Mouse (Mus musculus): ENCODE data around the gene 2900026A02Rik. TPM values are rescaled to one million over a fixed set of nuclear protein-coding genes. Genes with fewer than 3 reads are reported as not detected.

2900026A02Rik gene
- polyA plus RNA-seq, 1 experiment from 2014 or later, result 4.5 TPM

DNA sequence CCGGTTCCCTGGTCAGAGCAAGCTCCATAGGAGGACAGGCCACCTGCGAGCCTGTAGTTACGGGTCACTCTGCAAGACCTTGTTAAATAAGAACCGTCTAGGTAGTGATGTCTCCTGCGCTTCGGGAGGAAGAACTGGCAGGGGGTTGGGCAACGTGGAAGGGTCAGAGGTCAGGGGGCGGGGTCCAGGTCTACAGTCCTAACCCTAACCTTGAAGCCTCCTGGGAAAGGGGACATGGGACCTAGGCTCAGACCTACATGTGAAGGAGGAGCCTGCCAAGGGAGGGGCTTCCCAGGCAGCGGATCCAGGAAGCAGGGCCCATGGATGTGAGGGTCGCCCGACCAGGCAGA is 11.7 kb downstream of the 2900026A02Rik start:
- H3K27me3 ChIP-seq, result no peaks in the 10 kb centered on the region
- H3K4me3 ChIP-seq (replicated peaks), result no peak overlapping the region
- H3K4me1 ChIP-seq, result peaks cover 20% of the 10 kb centered on the region
- ATAC-seq (ENCODE audit: low FRiP score), result no peak
- no peaks in the 10 kb centered on the region for H3K36me3 ChIP-seq (replicated peaks)
- H3K4me2 ChIP-seq, result 0 out of 2 replicates have a peak overlapping the region, but pooled peaks have one; percentile 8
- H3K9ac ChIP-seq, result no peak overlapping the region; the same call in 1 of the 2 replicates
- H3K9me3 ChIP-seq, result no peaks in the 10 kb centered on the region
- peak overlapping the region; percentile 66 for H3K27ac ChIP-seq
- 64% methylated on average over 11 of the region's 11 CpGs for whole genome bisulfite sequencing

DNA sequence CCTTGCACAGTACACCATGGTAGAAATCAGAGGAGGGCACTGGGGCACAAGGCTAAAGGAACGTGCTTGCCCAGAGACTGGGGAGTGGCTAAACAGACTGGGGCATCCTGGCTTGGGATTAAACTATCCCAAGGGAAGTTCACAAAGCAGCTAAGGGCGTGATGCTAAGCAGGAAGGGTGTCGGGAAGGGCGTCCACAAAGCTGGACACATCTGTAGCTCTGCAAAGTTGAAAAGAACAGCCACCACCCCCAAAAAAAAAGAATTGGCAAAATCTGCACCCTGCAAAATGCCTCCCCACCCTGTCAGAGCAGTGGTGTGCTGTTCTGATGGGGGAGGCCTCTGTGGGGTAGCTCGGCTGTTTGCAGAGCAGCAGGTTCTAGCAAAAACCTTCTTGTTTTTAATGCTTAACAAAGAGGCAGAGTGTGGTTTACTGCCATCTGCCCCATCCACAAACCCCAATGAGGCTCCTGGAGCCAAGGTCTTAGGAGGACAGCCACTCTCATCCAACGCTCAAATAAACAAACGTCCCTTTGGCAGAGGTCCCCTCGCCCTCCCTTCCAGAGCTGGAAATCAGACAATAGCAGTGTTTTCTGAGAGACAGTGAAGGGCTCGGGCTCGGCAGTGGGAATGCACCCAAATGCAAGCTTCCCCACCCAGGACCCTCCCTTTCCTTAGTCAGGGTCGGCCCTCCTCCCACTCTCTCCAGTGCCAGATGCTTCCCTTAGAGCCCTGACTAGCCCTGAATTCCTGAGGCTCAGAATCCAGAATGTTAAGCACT is 12.2 kb downstream of the 2900026A02Rik start:
- H3K4me2 ChIP-seq, result 0 out of 2 replicates have a peak overlapping the region, but pooled peaks have one; percentile 8
- ATAC-seq (ENCODE audit: low FRiP score), result no peak
- peaks cover 20% of the 10 kb centered on the region for H3K4me1 ChIP-seq
- H3K36me3 ChIP-seq (replicated peaks), result no peaks in the 10 kb centered on the region
- no peaks in the 10 kb centered on the region for H3K9me3 ChIP-seq
- no peak overlapping the region; the same call in none of the 2 replicates for H3K9ac ChIP-seq
- H3K27me3 ChIP-seq, result no peaks in the 10 kb centered on the region
- WGBS, result 50% methylated on average over 11 of the region's 11 CpGs
- peak overlapping the region; percentile 66 for H3K27ac ChIP-seq
- no peak overlapping the region for H3K4me3 ChIP-seq (replicated peaks)

DNA sequence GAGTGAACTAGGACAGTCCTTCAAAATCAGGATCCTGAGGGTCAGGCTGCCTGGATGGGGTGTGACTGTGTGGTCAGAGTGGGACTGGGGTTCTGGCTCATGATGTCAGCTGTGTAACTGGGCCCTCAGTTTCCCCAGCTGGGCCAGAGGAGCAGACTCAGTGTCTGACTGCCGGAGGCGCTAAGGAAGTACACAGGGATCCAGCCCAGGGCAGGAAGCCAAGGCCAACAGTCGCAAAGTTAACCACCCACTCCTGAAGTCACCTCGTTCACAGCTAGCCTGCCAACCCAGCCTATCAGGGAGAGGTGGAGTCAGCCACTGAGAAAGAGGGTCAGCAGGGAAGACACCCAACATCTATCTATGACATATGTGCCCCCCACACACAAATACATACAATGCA is 13.0 kb downstream of the 2900026A02Rik start:
- H3K9ac ChIP-seq, result no peak overlapping the region
- no peak overlapping the region for H3K27ac ChIP-seq
- ATAC-seq (ENCODE audit: low FRiP score), result no peak
- peaks cover 20% of the 10 kb centered on the region for H3K4me1 ChIP-seq
- no peak overlapping the region for H3K4me2 ChIP-seq
- no peaks in the 10 kb centered on the region for H3K9me3 ChIP-seq
- H3K36me3 ChIP-seq (replicated peaks), result no peaks in the 10 kb centered on the region
- WGBS, result 85% methylated on average over 4 of the region's 4 CpGs
- H3K4me3 ChIP-seq (replicated peaks), result no peak overlapping the region
- no peaks in the 10 kb centered on the region for H3K27me3 ChIP-seq

DNA sequence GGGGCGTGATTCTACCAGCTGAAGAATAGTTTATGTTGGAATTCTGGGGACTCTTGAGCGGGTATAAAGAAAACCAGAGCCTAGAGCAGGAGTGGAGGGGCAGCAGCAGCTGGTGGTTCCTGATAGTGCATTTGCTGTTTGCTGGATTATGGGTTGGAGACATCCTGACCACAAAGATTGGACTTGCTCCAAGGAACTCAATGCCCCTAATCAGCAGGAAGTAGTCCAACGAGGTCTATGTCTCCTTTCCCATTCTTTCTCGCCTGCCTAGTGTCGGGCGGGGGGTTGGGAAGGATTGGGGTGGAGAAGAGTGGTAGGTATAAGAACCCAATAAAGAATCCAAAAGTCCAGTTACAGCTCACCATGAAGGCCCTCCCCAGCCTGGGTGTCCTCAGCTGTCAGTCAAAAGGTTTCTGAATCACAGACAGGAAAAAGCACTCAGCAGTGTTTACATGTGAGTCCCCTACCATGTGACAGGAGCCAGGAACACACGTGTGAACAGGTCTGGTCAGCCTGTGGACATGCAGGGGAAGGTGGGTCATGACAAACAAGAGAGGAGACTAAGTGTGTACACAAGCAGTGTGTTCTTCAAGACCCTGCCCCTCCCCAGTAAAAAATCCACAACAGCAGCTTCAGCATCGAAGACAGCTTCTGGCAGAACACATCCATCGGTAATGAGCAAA is 14.2 kb downstream of the 2900026A02Rik start:
- H3K27ac ChIP-seq, result no peak overlapping the region
- no peaks in the 10 kb centered on the region for H3K9me3 ChIP-seq
- ATAC-seq (ENCODE audit: low FRiP score), result no peak
- peaks cover 20% of the 10 kb centered on the region for H3K4me1 ChIP-seq
- H3K27me3 ChIP-seq, result no peaks in the 10 kb centered on the region
- 69% methylated on average over 9 of the region's 9 CpGs for WGBS
- no peak overlapping the region for H3K4me2 ChIP-seq
- H3K4me3 ChIP-seq (replicated peaks), result no peak overlapping the region
- no peaks in the 10 kb centered on the region for H3K36me3 ChIP-seq (replicated peaks)
- no peak overlapping the region for H3K9ac ChIP-seq

DNA sequence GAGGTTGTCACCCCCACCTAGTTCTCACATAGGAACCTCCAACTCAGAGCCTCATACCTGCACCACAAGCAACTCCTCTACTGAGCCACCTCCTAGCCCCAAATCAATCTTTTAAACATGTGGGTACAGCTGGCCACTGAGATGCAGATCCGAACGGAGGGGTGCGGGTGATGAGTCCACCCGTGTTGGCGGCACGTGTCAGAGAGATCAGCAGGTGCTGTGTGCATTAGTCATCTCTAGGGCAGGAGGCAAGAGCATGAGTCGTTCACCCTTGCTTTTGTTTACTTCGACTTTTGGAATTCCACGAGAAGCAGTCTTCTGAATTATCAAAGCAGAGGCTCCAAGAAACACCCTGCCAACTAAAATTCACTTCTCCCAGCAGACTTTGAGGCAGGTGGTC is 16.8 kb downstream of the 2900026A02Rik start:
- WGBS, result 96% methylated on average over 9 of the region's 9 CpGs

DNA sequence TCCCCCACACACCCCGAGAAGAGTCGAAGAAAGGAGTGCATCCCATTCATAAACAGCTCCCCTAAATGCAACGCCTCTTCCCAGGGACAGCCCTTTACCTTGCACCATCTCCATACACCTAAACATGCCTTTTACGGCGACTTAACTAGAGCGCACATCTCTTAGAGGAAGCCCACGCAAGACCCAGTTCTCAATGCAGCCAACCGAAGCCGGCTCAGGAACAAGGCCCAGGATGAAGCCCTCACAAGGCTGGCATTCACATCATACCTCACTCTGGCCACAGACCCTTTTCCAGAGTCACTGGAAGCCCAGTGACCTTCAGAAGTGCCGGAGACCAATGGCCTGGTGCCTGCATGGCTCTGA is 21.3 kb downstream of the 2900026A02Rik start:
- Histone ChIP-seq H3K27ac (peak overlapping the region; percentile 31; the same call in 1 of the 2 replicates), H3K4me2 (no peak overlapping the region), H3K9ac (no peak overlapping the region), H3K36me3 (replicated peaks) (no peaks in the 10 kb centered on the region), H3K4me1 (no peaks in the 10 kb centered on the region), H3K9me3 (no peaks in the 10 kb centered on the region), H3K27me3 (no peaks in the 10 kb centered on the region), H3K4me3 (replicated peaks) (no peak overlapping the region)
- no peak for ATAC-seq (ENCODE audit: low FRiP score)
- 90% methylated on average over 10 of the region's 10 CpGs for WGBS

More for the DNA sequence above, 16.8 kb downstream of the 2900026A02Rik start:
- H3K4me3 ChIP-seq (replicated peaks), result no peak overlapping the region
- no peak overlapping the region for H3K4me2 ChIP-seq
- peaks cover 13% of the 10 kb centered on the region for H3K4me1 ChIP-seq
- H3K9me3 ChIP-seq, result no peaks in the 10 kb centered on the region
- no peaks in the 10 kb centered on the region for H3K27me3 ChIP-seq
- no peak overlapping the region for H3K27ac ChIP-seq
- ATAC-seq (ENCODE audit: low FRiP score), result no peak
- no peak overlapping the region for H3K9ac ChIP-seq
- H3K36me3 ChIP-seq (replicated peaks), result no peaks in the 10 kb centered on the region

DNA sequence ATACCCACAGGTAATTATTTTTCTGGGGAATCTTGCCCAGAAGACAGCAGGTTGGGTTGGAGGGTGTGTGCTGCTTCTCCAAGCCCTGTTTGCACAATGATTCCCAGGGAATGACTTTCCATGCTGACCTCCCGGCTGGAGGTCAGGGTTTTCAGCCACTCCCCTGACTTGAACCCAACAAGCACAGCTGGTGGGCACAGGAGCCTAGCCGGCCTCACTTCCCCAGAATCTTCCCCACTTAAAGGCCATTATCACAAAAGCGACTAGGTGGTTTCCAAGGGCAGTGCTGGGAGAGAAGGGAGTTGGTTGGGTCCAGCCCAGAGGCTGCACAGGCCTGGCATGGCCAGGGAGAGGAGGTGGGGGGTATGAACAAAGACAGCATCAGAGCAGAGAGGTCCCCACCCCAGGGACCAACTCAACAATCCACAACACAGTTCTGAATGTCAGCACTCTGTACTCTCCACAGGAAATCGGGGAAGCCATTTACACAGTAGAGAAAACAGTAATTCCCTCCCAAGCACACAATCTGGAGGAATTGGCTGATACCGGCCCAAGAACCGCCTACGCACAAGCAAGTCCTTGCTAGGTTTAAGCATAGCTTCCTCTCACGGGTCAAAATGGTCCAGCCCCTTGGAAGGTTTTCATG is 21.8 kb downstream of the 2900026A02Rik start:
- no peak for ATAC-seq (ENCODE audit: low FRiP score)
- no peaks in the 10 kb centered on the region for H3K9me3 ChIP-seq
- peak overlapping the region; percentile 31; the same call in 1 of the 2 replicates for H3K27ac ChIP-seq
- no peak overlapping the region for H3K9ac ChIP-seq
- no peaks in the 10 kb centered on the region for H3K36me3 ChIP-seq (replicated peaks)
- no peaks in the 10 kb centered on the region for H3K27me3 ChIP-seq
- no peak overlapping the region for H3K4me2 ChIP-seq
- H3K4me3 ChIP-seq (replicated peaks), result no peak overlapping the region
- WGBS, result 57% methylated on average over 8 of the region's 8 CpGs
- no peaks in the 10 kb centered on the region for H3K4me1 ChIP-seq

DNA sequence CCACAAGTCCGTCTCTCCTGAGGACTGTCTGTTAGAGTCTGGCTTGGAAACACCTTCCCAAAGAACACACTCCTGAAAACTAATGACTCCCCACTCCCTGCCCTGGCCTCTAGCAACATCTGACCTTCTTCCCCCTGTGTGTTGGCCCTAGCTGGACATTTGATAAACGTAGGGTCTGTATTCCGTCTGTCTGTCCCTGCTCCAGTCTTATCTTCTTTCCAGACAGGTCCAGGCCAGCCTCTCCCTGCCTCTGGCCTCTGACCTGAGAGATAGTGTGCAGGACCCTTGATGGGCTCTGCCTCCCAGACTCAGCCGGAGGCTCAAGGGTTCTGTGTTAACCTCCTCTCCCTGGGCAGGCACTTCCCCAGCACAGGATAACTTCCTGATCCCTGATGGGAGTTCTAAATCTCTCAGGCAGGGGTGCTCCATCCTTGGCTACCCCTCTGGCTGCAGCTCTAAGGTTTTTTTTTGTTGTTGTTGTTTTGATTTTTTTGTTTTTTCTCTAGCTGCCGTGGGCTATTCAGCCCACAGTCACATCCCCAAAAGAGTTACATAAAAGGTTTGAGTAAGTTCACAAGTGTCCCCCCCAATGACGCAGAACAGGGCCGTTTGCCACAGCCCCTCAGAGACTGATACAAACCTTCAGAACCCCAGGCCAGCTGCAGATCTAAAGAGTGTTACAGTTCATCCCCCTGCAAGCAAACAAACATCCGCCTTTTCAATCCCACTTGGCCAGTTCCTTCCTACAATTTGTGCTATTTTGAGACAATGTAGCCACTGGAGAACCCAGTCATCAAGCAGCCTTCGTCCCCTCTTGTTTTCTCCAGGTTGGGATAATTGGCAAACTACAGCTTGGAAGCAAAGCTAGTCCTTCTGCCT is 23.9 kb downstream of the 2900026A02Rik start:
- Histone ChIP-seq H3K4me3 (replicated peaks) (no peak overlapping the region), H3K9ac (no peak overlapping the region), H3K36me3 (replicated peaks) (no peaks in the 10 kb centered on the region), H3K9me3 (no peaks in the 10 kb centered on the region), H3K27ac (no peak overlapping the region), H3K4me1 (peaks cover 3% of the 10 kb centered on the region; the same call in 1 of the 2 replicates), H3K27me3 (no peaks in the 10 kb centered on the region), H3K4me2 (no peak overlapping the region)
- no peak for ATAC-seq (ENCODE audit: low FRiP score)
- WGBS, result 78% methylated on average over 9 of the region's 9 CpGs

DNA sequence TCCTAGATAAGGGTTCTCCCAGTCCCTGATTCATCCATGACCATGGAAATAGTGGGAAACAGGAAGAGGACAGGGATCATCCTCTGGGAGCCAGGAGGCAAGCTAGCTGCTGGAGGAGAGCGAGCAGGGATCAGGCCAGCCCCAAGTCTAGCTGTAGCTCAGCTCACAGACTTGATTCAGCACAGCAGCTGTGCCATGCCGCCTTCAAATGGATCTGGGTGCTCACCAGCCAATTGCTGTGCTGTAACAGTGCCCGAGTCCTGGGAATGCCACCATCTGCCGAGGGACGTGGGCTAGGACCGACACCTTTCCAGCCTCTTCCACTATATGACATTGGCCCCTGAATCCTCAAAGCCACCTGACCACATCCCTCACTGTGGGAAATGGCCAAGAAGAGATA is 25.1 kb downstream of the 2900026A02Rik start:
- Histone ChIP-seq H3K9me3 (no peaks in the 10 kb centered on the region), H3K27ac (no peak overlapping the region), H3K36me3 (replicated peaks) (no peaks in the 10 kb centered on the region), H3K9ac (no peak overlapping the region), H3K4me3 (replicated peaks) (no peak overlapping the region), H3K4me2 (no peak overlapping the region), H3K27me3 (no peaks in the 10 kb centered on the region), H3K4me1 (peaks cover 3% of the 10 kb centered on the region; the same call in 1 of the 2 replicates)
- no peak for ATAC-seq (ENCODE audit: low FRiP score)
- 91% methylated on average over 6 of the region's 6 CpGs for WGBS

DNA sequence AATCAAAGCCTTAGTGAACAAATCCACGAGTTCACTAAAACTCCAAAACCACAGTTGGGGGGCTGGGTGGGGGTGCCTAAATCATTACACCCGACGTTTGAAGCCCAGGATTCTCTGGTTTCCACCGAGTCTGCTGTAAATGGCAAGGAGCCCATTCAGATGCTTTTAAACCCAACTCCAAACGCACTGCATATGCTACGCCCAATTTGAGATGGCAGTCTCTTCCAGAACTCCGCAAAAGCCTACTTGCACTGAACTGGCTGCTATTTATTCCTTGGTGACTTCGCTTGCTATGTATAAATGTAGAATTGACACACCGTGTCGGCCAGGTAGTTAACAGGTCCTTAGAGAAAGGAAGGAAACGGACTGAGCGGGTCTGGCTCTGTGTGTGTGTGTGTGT is 25.6 kb downstream of the 2900026A02Rik start:
- H3K4me2 ChIP-seq, result no peak overlapping the region
- WGBS, result 91% methylated on average over 12 of the region's 12 CpGs
- H3K9me3 ChIP-seq, result no peaks in the 10 kb centered on the region
- no peak overlapping the region for H3K27ac ChIP-seq
- H3K27me3 ChIP-seq, result no peaks in the 10 kb centered on the region
- peaks cover 3% of the 10 kb centered on the region; the same call in 1 of the 2 replicates for H3K4me1 ChIP-seq
- no peaks in the 10 kb centered on the region for H3K36me3 ChIP-seq (replicated peaks)
- no peak overlapping the region for H3K4me3 ChIP-seq (replicated peaks)
- H3K9ac ChIP-seq, result no peak overlapping the region
- ATAC-seq (ENCODE audit: low FRiP score), result no peak

DNA sequence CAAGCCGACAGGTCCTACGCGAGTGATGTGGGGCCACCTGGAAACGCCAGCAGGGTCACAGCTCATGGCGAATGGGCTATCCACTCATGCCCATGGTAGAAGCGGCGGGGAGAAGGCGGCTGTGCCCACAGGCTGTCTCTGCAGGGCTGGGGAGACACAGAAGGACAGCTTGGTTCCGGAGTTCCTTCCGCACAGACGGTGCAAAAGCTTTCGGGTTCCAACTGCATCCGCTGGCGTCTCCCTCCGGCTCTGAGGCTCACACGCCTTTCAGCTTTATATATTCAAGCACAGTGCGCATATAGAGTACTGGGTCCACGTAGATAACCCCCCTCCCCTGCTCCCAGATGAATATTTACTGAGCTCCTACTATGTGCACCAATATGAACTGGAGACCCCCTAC is 27.3 kb downstream of the 2900026A02Rik start:
- WGBS, result 93% methylated on average over 18 of the region's 18 CpGs
- H3K4me2 ChIP-seq, result no peak overlapping the region
- no peaks in the 10 kb centered on the region for H3K27me3 ChIP-seq
- H3K9me3 ChIP-seq, result no peaks in the 10 kb centered on the region
- no peaks in the 10 kb centered on the region; the same call in 1 of the 2 replicates for H3K36me3 ChIP-seq (replicated peaks)
- H3K4me3 ChIP-seq (replicated peaks), result no peak overlapping the region
- ATAC-seq (ENCODE audit: low FRiP score), result no peak
- H3K4me1 ChIP-seq, result peaks cover 3% of the 10 kb centered on the region; the same call in 1 of the 2 replicates
- no peak overlapping the region for H3K9ac ChIP-seq
- H3K27ac ChIP-seq, result no peak overlapping the region

DNA sequence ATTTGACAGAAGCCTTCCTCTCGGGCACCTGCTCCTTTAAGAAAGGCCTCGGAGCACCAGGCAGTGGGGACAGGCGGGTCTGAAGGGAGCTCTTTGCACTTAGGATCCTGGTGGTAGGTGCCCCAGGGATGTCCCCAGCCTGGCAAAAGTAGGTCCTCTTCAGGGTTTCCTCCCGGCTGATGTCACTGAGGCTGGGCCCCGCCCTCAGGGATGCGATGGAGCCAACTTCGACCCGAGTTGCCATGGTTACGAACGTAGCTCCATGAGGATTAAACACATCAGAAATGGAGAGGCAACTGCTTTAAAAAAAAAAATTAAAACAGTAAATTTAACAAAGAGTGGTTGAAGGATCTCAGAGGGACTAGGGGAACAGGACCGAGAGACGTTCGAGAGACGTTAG is 29.1 kb downstream of the 2900026A02Rik start:
- H3K4me3 ChIP-seq (replicated peaks), result no peak overlapping the region
- no peaks in the 10 kb centered on the region for H3K27me3 ChIP-seq
- peaks cover 3% of the 10 kb centered on the region for H3K36me3 ChIP-seq (replicated peaks)
- no peaks in the 10 kb centered on the region for H3K9me3 ChIP-seq
- 77% methylated on average over 14 of the region's 14 CpGs for WGBS
- H3K4me1 ChIP-seq, result peaks cover 3% of the 10 kb centered on the region; the same call in 1 of the 2 replicates
- H3K4me2 ChIP-seq, result no peak overlapping the region
- H3K27ac ChIP-seq, result no peak overlapping the region
- no peak for ATAC-seq (ENCODE audit: low FRiP score)
- no peak overlapping the region for H3K9ac ChIP-seq

Data from forebrain, embryonic 12.5 days (tissue).